Mouse (Mus musculus): ENCODE measurements at regions not wholly inside any gene's neighbourhood (a gene's known extent, or its start where the extent isn't known, plus 50 kb on each side); places are given as distances from the start of the nearest gene placed in this dataset.

- 52% methylated on average over 9 of the region's 9 CpGs for WGBS
- Histone ChIP-seq H3K4me2 (ENCODE audit: low read depth, low read length) (no peak overlapping the region), H3K36me3 (ENCODE audit: control insufficient read depth, insufficient read depth, low read length) (no peaks in the 10 kb centered on the region), H3K9ac (ENCODE audit: low read depth, low read length) (no peak overlapping the region), H3K4me1 (ENCODE audit: control insufficient read depth, insufficient read depth, low read length) (no peaks in the 10 kb centered on the region; the same call in 1 of the 2 replicates), H3K4me3 (ENCODE audit: low read length) (no peak overlapping the region), H3K27me3 (replicated peaks; ENCODE audit: control insufficient read depth, insufficient read depth, low read length) (no peaks in the 10 kb centered on the region), H3K27ac (ENCODE audit: low read length) (no peak overlapping the region), H3K9me3 (ENCODE audit: control insufficient read depth, low read length) (no peaks in the 10 kb centered on the region)
- ATAC-seq, result no peak
Observed at GRCm38 (mm10) chr14:24655580-24655979, 168.7 kb downstream of the Rps24 start.

- Histone ChIP-seq H3K4me3 (ENCODE audit: low read length) (no peak overlapping the region), H3K27me3 (replicated peaks; ENCODE audit: control insufficient read depth, insufficient read depth, low read length) (no peaks in the 10 kb centered on the region), H3K9me3 (ENCODE audit: control insufficient read depth, low read length) (no peaks in the 10 kb centered on the region), H3K4me2 (ENCODE audit: low read depth, low read length) (no peak overlapping the region), H3K27ac (ENCODE audit: low read length) (no peak overlapping the region), H3K4me1 (ENCODE audit: control insufficient read depth, insufficient read depth, low read length) (no peaks in the 10 kb centered on the region), H3K36me3 (ENCODE audit: control insufficient read depth, insufficient read depth, low read length) (no peaks in the 10 kb centered on the region), H3K9ac (ENCODE audit: low read depth, low read length) (no peak overlapping the region)
- ATAC-seq, result no peak
- 56% methylated on average over 2 of the region's 2 CpGs for WGBS
Observed at GRCm38 (mm10) chr14:24661797-24662196, 174.9 kb downstream of the Rps24 start.

GRCm38 (mm10) chr14:24665210-24665609 is 178.3 kb downstream of the Rps24 start:
- Histone ChIP-seq H3K4me1 (ENCODE audit: control insufficient read depth, insufficient read depth, low read length) (no peaks in the 10 kb centered on the region), H3K9me3 (ENCODE audit: control insufficient read depth, low read length) (no peaks in the 10 kb centered on the region), H3K27me3 (replicated peaks; ENCODE audit: control insufficient read depth, insufficient read depth, low read length) (no peaks in the 10 kb centered on the region), H3K4me3 (ENCODE audit: low read length) (no peak overlapping the region), H3K4me2 (ENCODE audit: low read depth, low read length) (no peak overlapping the region), H3K36me3 (ENCODE audit: control insufficient read depth, insufficient read depth, low read length) (no peaks in the 10 kb centered on the region), H3K27ac (ENCODE audit: low read length) (no peak overlapping the region), H3K9ac (ENCODE audit: low read depth, low read length) (no peak overlapping the region)
- ATAC-seq, result no peak
- 78% methylated on average over 4 of the region's 4 CpGs for WGBS

Data from intestine, embryonic 16.5 days (tissue).